Mouse (Mus musculus): ENCODE measurements at regions not wholly inside any gene's neighbourhood (a gene's known extent, or its start where the extent isn't known, plus 50 kb on each side); places are given as distances from the start of the nearest gene placed in this dataset.

- DNase-seq = no peak
Observed at GRCm38 (mm10) chr10:37206986-37207385, 68.3 kb upstream of the Marcks start.

DNA sequence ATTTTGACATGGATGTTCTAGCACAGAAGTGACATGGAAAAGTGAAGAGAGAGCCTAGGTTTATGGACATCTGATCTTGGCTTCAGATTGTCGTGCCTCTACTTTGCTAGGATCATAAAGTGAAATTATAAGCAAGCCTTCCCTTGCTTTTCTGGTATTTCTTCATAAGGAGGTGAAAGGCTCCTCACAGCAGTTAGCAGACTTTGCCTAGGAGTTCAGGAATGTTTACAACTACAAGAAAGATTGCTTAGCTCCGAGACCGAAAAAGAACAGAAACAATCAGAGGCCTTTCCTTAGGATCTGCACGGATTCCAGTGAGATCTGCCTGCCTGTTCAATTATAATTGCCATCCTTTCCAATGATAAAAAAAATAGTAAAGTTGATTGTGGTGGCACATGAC lies 67.8 kb upstream of the Marcks start:
- no peak for DNase-seq

- DNase-seq = no peak
Observed at GRCm38 (mm10) chr10:37203709-37204108, 65.0 kb upstream of the Marcks start.

DNA sequence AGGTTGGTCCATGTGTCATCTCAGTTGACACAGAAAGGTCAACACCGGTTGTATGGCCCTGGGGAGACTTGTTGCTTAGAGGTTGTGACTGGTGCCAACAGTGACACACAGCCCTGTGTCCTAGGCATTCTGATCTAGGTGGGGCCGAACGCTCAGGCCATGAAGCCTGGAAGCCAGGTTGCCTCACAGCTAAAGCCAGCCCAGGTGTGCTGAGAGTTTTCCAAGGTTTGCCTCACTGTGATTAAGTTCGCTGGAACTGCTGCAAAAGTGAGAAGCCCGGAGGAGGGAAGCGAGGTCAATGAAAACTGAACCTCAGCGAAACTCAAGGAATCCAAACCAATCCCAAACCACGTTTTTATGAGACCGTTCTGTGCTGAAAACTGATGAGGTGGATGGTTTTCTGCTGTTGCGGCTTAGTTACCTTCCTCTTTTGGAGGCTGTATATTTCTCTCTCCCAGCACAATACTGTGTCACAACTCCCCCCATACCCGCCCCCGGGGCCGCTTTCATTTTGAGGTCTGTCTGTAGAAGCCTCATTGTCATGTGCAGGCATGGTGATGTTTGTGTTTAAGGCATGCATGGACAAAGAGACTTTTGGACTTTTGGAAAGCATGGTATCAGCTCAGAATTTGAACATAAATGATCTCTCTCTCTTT lies 56.2 kb upstream of the Marcks start:
- no peak for DNase-seq

DNA sequence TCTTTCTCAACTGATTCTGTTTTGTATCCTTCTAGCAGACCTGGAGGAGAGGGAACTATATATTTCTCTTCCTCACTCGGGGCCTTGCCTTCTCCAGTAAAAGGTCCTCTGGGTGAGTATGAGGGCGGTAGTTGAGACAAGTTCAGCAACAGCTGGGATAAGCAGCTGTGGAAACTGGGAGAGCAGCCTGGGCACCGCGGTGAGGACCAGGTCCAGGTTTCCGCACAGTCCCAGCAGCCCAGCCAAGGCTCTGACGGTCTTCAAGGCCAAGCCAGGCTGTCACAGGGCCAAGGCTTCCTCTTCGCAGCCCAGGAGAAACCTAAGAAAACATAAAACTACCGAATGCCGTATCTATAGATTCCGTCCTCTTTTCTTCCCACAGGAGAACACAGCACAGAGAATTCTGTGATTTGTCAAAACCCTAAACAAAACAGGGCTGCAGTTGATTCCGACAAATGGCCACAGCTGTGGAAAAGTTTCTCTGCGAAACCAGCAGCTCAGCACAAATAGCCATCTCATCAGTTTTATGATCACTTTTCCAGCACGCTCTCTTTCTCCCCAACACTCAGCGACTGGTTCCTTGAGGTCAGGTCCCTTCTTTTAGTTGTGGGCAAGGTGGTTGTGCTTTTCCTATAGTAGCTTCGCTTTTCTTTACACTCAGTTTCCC lies 55.5 kb upstream of the Marcks start:
- no peak for DNase-seq

DNA sequence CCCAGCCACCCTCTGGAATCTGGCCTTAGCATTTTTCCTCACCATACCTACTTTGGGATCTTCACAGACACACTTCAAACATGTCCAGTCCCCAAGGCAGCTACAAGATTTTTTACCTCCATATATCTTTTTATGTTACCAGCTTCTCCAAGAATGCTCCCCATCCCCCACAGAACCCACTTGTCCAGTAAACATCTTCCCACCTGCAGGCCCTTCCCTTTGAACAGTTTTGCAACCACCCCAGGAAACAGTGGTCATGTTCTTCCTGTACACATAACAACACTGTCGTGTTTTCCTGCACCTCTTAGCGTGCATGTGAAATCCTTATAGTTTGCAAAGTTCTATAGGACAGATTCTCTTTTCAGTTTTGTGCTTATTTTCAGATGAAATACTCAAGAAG lies 53.9 kb upstream of the Marcks start:
- DNase-seq = no peak

DNA sequence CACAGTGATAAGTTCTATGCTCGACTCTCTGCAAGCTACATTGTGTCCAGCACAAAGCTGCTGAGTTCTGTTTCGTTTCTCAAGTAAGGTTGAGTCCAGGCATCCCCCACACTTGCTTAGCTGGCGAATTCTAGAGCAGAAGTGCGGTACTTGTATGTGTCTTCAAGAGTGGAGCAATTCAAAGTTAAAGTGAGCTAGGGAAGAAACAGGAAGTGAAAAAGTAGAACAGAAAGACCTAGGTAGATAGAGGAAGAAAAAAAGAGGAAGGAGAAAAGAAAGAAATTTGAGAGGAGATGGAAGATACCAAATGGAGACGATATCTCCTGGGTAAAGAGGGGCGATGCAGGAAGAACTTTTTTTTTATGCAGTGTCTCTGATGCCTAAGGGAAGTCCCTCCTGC lies 51.4 kb upstream of the Marcks start:
- no peak for DNase-seq
